Mouse (Mus musculus): ENCODE data around the gene Dgki. TPM values are rescaled to one million over a fixed set of nuclear protein-coding genes. Genes with fewer than 3 reads are reported as not detected.

The Dgki gene
- total and polyA plus RNA-seq, 3 experiments: 4.4 to 8.7 (median 7.7) TPM

- H3K4me2 ChIP-seq (ENCODE audit: insufficient read depth, low read depth, poor library complexity, severe bottlenecking): no peak overlapping the region
Measured at GRCm38 (mm10) chr6:36890296-36890695, 409.7 kb downstream of the Dgki start.

GRCm38 (mm10) chr6:36881309-36881708, 418.7 kb downstream of the Dgki start:
- Histone ChIP-seq H3K9ac (ENCODE audit: insufficient read depth, low read depth) (no peak overlapping the region), H3K4me3 (replicated peaks in 1 of 3; ENCODE audit: low read depth in 2 of 3, low read length in 2 of 3, poor library complexity in 1 of 3) (no peak overlapping the region), H3K36me3 (replicated peaks in 1 of 2; ENCODE audit: control insufficient read depth in 1 of 2, insufficient read depth in 1 of 2, low read length in 1 of 2) (no peaks in the 10 kb centered on the region), H3K4me2 (ENCODE audit: insufficient read depth, low read depth, poor library complexity, severe bottlenecking) (no peak overlapping the region), H3K79me2 (replicated peaks; ENCODE audit: control insufficient read depth, extremely low read depth, insufficient read depth, poor library complexity, severe bottlenecking) (no peaks in the 10 kb centered on the region), H3K27me3 (replicated peaks) (no peaks in the 10 kb centered on the region), H3K9me3 (replicated peaks; ENCODE audit: low read length) (no peaks in the 10 kb centered on the region), H3K27ac (ENCODE audit: insufficient read depth, low read depth) (no peak overlapping the region), H3K4me1 (ENCODE audit: control insufficient read depth in 1 of 2, insufficient read depth in 2 of 2) (peaks cover 4 to 5% of the 10 kb centered on the region in 2 experiments; a peak in 2 of 4 replicates)
- dilution Hi-C loops (cut with MboI; ENCODE audit: extremely low pct_ligation_motif_present, extremely low pct_unique_long_range_greater_than_20kb, low sequenced_read_pairs) (no loop called here), in situ Hi-C loops (cut with MboI; ENCODE audit: low pct_ligation_motif_present, low pct_unique_long_range_greater_than_20kb, low sequenced_read_pairs) (no loop called here)
- TF ChIP-seq CTCF (conservative IDR thresholded peaks at IDR 0.05 in 1 of 2, IDR thresholded peaks at IDR 0.05 in 1 of 2; ENCODE audit: low read depth in 2 of 2, low read length in 2 of 2) (no peak), RCOR1 (conservative IDR thresholded peaks at IDR 0.05; ENCODE audit: low read depth, low read length) (no peak), E2F4 (IDR thresholded peaks at IDR 0.05; ENCODE audit: insufficient replicate concordance, low read depth, low read length) (no peak), TCF12 (IDR thresholded peaks at IDR 0.05; ENCODE audit: low read depth, low read length) (no peak), GABPA (IDR thresholded peaks at IDR 0.05; ENCODE audit: insufficient replicate concordance, low read depth, low read length) (no peak), ELF1 (IDR thresholded peaks at IDR 0.05; ENCODE audit: low read depth, low read length) (no peak)
- no peak for DNase-seq (ENCODE audit: extremely low read depth)

More at GRCm38 (mm10) chr6:36890296-36890695, 409.7 kb downstream of the Dgki start:
- TF ChIP-seq MAFK (IDR thresholded peaks at IDR 0.05; ENCODE audit: insufficient replicate concordance, low read length) (no peak), ZMIZ1 (IDR thresholded peaks at IDR 0.05; ENCODE audit: low read depth, low read length) (no peak), IRF4 (IDR thresholded peaks at IDR 0.05; ENCODE audit: low read depth, low read length) (no peak), KAT2A (IDR thresholded peaks at IDR 0.05; ENCODE audit: insufficient replicate concordance, low read length) (no peak), UBTF (IDR thresholded peaks at IDR 0.05; ENCODE audit: low read depth, low read length) (no peak), PAX5 (IDR thresholded peaks at IDR 0.05; ENCODE audit: low read length) (no peak), EP300 (IDR thresholded peaks at IDR 0.05; ENCODE audit: low read length) (no peak), ZNF384 (IDR thresholded peaks at IDR 0.05; ENCODE audit: low read depth, low read length) (no peak), POLR2A (IDR thresholded peaks at IDR 0.05; ENCODE audit: low read depth, low read length) (no peak), MAZ (IDR thresholded peaks at IDR 0.05; ENCODE audit: low read depth, low read length) (no peak), RCOR1 (conservative IDR thresholded peaks at IDR 0.05; ENCODE audit: low read depth, low read length) (no peak), TCF12 (IDR thresholded peaks at IDR 0.05; ENCODE audit: low read depth, low read length) (no peak), ELF1 (IDR thresholded peaks at IDR 0.05; ENCODE audit: low read depth, low read length) (no peak), JUND (conservative IDR thresholded peaks at IDR 0.05; ENCODE audit: low read depth, low read length) (no peak), TBP (conservative IDR thresholded peaks at IDR 0.05; ENCODE audit: low read depth, low read length) (no peak), MXI1 (IDR thresholded peaks at IDR 0.05; ENCODE audit: low read depth, low read length) (no peak)
- Histone ChIP-seq H3K4me1 (ENCODE audit: control insufficient read depth in 1 of 2, insufficient read depth in 2 of 2) (no peaks in the 10 kb centered on the region), H3K27ac (ENCODE audit: insufficient read depth, low read depth) (no peak overlapping the region), H3K9me3 (replicated peaks; ENCODE audit: low read length) (no peaks in the 10 kb centered on the region), H3K36me3 (replicated peaks in 1 of 2; ENCODE audit: control insufficient read depth in 1 of 2, insufficient read depth in 1 of 2, low read length in 1 of 2) (peaks cover 0 to 6% of the 10 kb centered on the region in 2 experiments), H3K9ac (ENCODE audit: insufficient read depth, low read depth) (no peak overlapping the region), H3K4me3 (replicated peaks in 1 of 3; ENCODE audit: low read depth in 2 of 3, low read length in 2 of 3, poor library complexity in 1 of 3) (no peak overlapping the region), H3K79me2 (replicated peaks; ENCODE audit: control insufficient read depth, extremely low read depth, insufficient read depth, poor library complexity, severe bottlenecking) (no peaks in the 10 kb centered on the region), H3K27me3 (replicated peaks) (no peaks in the 10 kb centered on the region)
- in situ Hi-C loops (cut with MboI; ENCODE audit: low pct_ligation_motif_present, low pct_unique_long_range_greater_than_20kb, low sequenced_read_pairs): no loop called here
- dilution Hi-C loops (cut with MboI; ENCODE audit: extremely low pct_ligation_motif_present, extremely low pct_unique_long_range_greater_than_20kb, low sequenced_read_pairs): no loop called here
- no peak for DNase-seq (ENCODE audit: extremely low read depth)

Measured in CH12.LX (cell line).